Mouse (Mus musculus): ENCODE measurements around the gene Eogt.

GRCm38 (mm10) chr6:97114821-97115220 is 34.2 kb downstream of the Eogt start:
- TF ChIP-seq EP300 (IDR thresholded peaks at IDR 0.05; ENCODE audit: insufficient read depth, low read depth, low read length) (no peak), CTCF (IDR thresholded peaks at IDR 0.05) (no peak), POLR2A (IDR thresholded peaks at IDR 0.05; ENCODE audit: insufficient read depth, low read depth, low read length) (no peak)

Measured in heart, adult 2 months (tissue).